Comparison of ENCODE assay signal across 29 mouse cellular contexts in the genomic region with DNA sequence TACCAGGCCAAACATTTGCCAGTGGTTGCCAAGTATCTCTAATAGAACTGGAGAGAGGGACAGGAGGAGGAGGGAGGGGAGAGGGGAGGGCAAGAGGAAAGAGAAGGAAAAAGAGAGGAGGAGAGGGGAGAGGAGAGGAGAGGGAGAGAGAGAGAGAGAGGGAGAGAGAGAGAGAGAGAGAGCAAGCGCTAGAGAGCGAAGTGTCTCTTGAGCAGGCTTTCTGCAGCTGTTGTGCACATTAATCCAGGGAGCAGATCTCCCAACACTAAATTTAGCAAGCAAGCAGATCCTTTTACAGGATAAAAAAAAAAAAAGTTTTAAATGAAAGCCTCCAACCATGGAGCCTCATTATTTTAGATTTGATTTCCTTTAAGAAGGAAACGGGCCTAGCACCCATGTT. TPM values are rescaled to one million over a fixed set of nuclear protein-coding genes. Genes with fewer than 3 reads are reported as not detected.
DNase-seq lines count a peak whose midpoint lies in the region; ATAC-seq and TF ChIP-seq lines count a peak whose summit lies in the region.
"Had no signal": no experiment of that assay in that cellular context is flagged by ENCODE, and none has a peak within 500 bp of the region (broad histone marks: within the 10 kb centered on the region; RNA-seq: fewer than 3 reads in every experiment).

No protein-coding gene starts in this region.

- TF ChIP-seq CTCF in lung, postnatal 0 days (IDR thresholded peaks at IDR 0.05), result no peak

- intact Hi-C loops in gastrocnemius, postnatal 14 days (cut with DNase I; ENCODE audit: low total_unique reads), result no loop called here

- no peak for ATAC-seq in heart, embryonic 14.5 days (ENCODE audit: insufficient number of reproducible peaks, insufficient read depth, low FRiP score, low read depth)
- ATAC-seq in lung, postnatal 0 days, result no peak
- no peak for ATAC-seq in inflammation-experienced regulatory T-cells, adult 6 months
- ATAC-seq: hindbrain, postnatal 0 days; intestine, postnatal 0 days; midbrain, embryonic 15.5 days; Patski had no signal

- TF ChIP-seq EP300 in lung, postnatal 0 days (IDR thresholded peaks at IDR 0.05), result no peak

- H3K4me1 ChIP-seq in heart, embryonic 14.5 days (ENCODE audit: control insufficient read depth in 2 of 2, insufficient read depth in 2 of 2, low read length in 2 of 2), result peaks cover 4 to 14% of the 10 kb centered on the region in 2 experiments; a peak in 3 of 4 replicates
- peaks cover 3% of the 10 kb centered on the region; the same call in 1 of the 2 replicates for H3K4me1 ChIP-seq in lung, postnatal 0 days (ENCODE audit: insufficient read depth, low read depth, low read length)
- H3K4me1 ChIP-seq: midbrain, embryonic 15.5 days; neural tube, embryonic 13.5 days had no signal

- H3K9ac ChIP-seq in heart, embryonic 14.5 days (ENCODE audit: low read length), result peak overlapping the region; percentile 69
- no peak overlapping the region for H3K9ac ChIP-seq in lung, postnatal 0 days (replicated peaks; ENCODE audit: low read depth)
- H3K9ac ChIP-seq: midbrain, embryonic 15.5 days; neural tube, embryonic 13.5 days had no signal

- H3K27ac ChIP-seq in heart, embryonic 14.5 days (replicated peaks in 1 of 2; ENCODE audit: control insufficient read depth in 1 of 2, insufficient read depth in 1 of 2, low read depth in 2 of 2, low read length in 2 of 2), result peak overlapping the region in 1 of 2 experiments; percentile 73; a peak in 2 of 4 replicates
- H3K27ac ChIP-seq in lung, postnatal 0 days (ENCODE audit: low read length), result no peak overlapping the region
- H3K27ac ChIP-seq: hindbrain, postnatal 0 days; midbrain, embryonic 15.5 days; neural tube, embryonic 13.5 days had no signal

- peak overlapping the region; percentile 28 to 45 for H3K4me3 ChIP-seq in heart, embryonic 14.5 days (ENCODE audit: control insufficient read depth in 1 of 2, insufficient read depth in 1 of 2, low read depth in 1 of 2, low read length in 2 of 2)
- H3K4me3 ChIP-seq in lung, postnatal 0 days (ENCODE audit: low read depth, low read length), result no peak overlapping the region
- H3K4me3 ChIP-seq: midbrain, embryonic 15.5 days; neural tube, embryonic 13.5 days had no signal

- H3K36me3 ChIP-seq in heart, embryonic 14.5 days (ENCODE audit: control insufficient read depth, insufficient read depth, low read length), result no peaks in the 10 kb centered on the region
- no peaks in the 10 kb centered on the region for H3K36me3 ChIP-seq in lung, postnatal 0 days (ENCODE audit: insufficient read depth, low read length)
- H3K36me3 ChIP-seq: G1E; midbrain, embryonic 15.5 days; neural tube, embryonic 13.5 days had no signal

- peak overlapping the region; percentile 61 for H3K4me2 ChIP-seq in heart, embryonic 14.5 days (ENCODE audit: low read length)
- H3K4me2 ChIP-seq in lung, postnatal 0 days (replicated peaks; ENCODE audit: low read depth, low read length), result no peak overlapping the region
- H3K4me2 ChIP-seq: midbrain, embryonic 15.5 days; neural tube, embryonic 13.5 days had no signal

- no peaks in the 10 kb centered on the region for H3K27me3 ChIP-seq in heart, embryonic 14.5 days (ENCODE audit: control insufficient read depth, insufficient read depth, low read length)
- no peaks in the 10 kb centered on the region for H3K27me3 ChIP-seq in lung, postnatal 0 days (replicated peaks; ENCODE audit: insufficient read depth, low read length)
- H3K27me3 ChIP-seq: CH12.LX; midbrain, embryonic 15.5 days; neural tube, embryonic 13.5 days had no signal

- peak; percentile 21 for DNase-seq in gastrocnemius, postnatal 25 days
- DNase-seq in gastrocnemius, postnatal 14 days, result no peak
- no peak for DNase-seq in heart, adult 18-20 months
- peak; percentile 9 for DNase-seq in lung, postnatal 0 days (ENCODE audit: low spot score)
- DNase-seq in lung, postnatal 25 days (ENCODE audit: low spot score), result no peak
- peak; percentile 22 for DNase-seq in telencephalon, adult 2 months (ENCODE audit: low read depth, low spot score)
- DNase-seq: adrenal gland, adult 2 months; B cell, adult 2 months; cerebellum, adult 11-12 months; cerebellum, postnatal 10 days; kidney, postnatal 25 days; layer of hippocampus, adult 9-11 months; lung, postnatal 36 days; retina, postnatal 1 day; right cerebral cortex, postnatal 25 days; thymus, postnatal 14 days had no signal

- WGBS in heart, embryonic 14.5 days, result 53% methylated on average over 3 of the region's 3 CpGs
- WGBS in lung, postnatal 0 days, result 59% methylated on average over 3 of the region's 3 CpGs

- no peaks in the 10 kb centered on the region for H3K9me3 ChIP-seq in heart, embryonic 14.5 days (ENCODE audit: control insufficient read depth, low read length)
- no peaks in the 10 kb centered on the region for H3K9me3 ChIP-seq in lung, postnatal 0 days (ENCODE audit: low read length)
- H3K9me3 ChIP-seq: G1E; midbrain, embryonic 15.5 days; neural tube, embryonic 13.5 days had no signal

RNA-seq across cellular contexts. Expression of gene Mypn, which starts 0.8 kb away (rescaled TPM):
- 100 to 1,000 TPM; 239 to 253 TPM for total RNA-seq in gastrocnemius, postnatal 25 days (2021)
- total RNA-seq in gastrocnemius, postnatal 14 days (2021), result 100 to 1,000 TPM; 240 to 247 TPM
- 8.7 and 9.5 TPM in 2 replicates for polyA plus RNA-seq in heart, embryonic 14.5 days (2014; fragmentation: Nextera tagmentation; extraction: Ambion mirVana)
- total RNA-seq in heart, adult 18-20 months (2021), result 100 to 1,000 TPM in 1 of 2 experiments, 10 to 100 TPM in 1; 94.1 to 106 TPM
- 0.16 and 0.18 TPM in 2 replicates for polyA plus RNA-seq in lung, postnatal 0 days (2015; fragmentation: Nextera tagmentation; extraction: Ambion mirVana)
- polyA plus RNA-seq in inflammation-experienced regulatory T-cells, adult 6 months (2017; shearing (Covaris generic)), result not detected
- total RNA-seq: G1E had no signal
- polyA plus RNA-seq: forebrain, embryonic 11.5 days; G1E; kidney, embryonic 14.5 days; liver, adult 2 months; Patski; spleen, adult 2 months had no signal

RNA-seq across cellular contexts. Expression of gene Herc4, which starts 40.6 kb away (rescaled TPM):
- total RNA-seq in gastrocnemius, postnatal 25 days (2021), result 10 to 100 TPM; 17.5 to 20.6 TPM
- total RNA-seq in gastrocnemius, postnatal 14 days (2021), result 10 to 100 TPM; 18.1 to 20.6 TPM
- 39.2 and 39.7 TPM in 2 replicates for polyA plus RNA-seq in heart, embryonic 14.5 days (2014; fragmentation: Nextera tagmentation; extraction: Ambion mirVana)
- 10 to 100 TPM; 33.5 to 36.3 TPM for total RNA-seq in heart, adult 18-20 months (2021)
- polyA plus RNA-seq in lung, postnatal 0 days (2015; fragmentation: Nextera tagmentation; extraction: Ambion mirVana), result 23.8 and 28.3 TPM in 2 replicates
- polyA plus RNA-seq in inflammation-experienced regulatory T-cells, adult 6 months (2017; shearing (Covaris generic)), result 10 to 100 TPM; 62.9 to 89.9 (median 86.7) TPM

Comparison
In these comparisons a context has a peak if more than half of its experiments do, and no peak if none do; other contexts are left out.
1. DNase-seq: peak in gastrocnemius, postnatal 25 days (single experiment), lung, postnatal 0 days (single experiment) and telencephalon, adult 2 months (single experiment); none in gastrocnemius, postnatal 14 days (single experiment), heart, adult 18-20 months (0 of 2) and lung, postnatal 25 days (single experiment).